Mouse (Mus musculus) ES-CJ7 (cell line): Measurements from ENCODE around the gene Amy2a1.
"Not testable (repeated sequence)": the region's sequence is repeated elsewhere in the genome, so short reads cannot be mapped to it uniquely, and the experiment has no call there.

Experiments
- DNase-seq: peaks from one replicate; pipeline ENCODE4 v3.0.0; 2011; ENCODE audit warnings: low read depth, low spot score

Gene Amy2a1

DNA sequence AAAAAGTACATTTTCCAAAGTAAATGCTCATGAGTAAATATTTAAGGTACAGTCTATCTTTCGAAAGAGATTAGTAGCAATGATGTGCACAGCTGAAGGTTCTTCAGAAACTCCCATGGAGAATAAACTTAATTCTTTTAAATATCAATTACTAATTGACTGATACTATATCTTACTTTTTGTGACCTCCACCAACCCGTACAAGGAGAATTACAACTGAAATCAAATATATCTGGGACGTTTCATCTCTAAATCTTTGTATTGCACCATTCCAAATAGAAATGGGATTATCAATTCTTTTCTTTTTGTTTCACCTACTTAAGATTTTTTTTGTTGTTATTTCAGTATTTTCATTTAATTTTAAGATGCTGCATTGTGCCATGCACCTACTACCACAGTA is at the start of gene Amy2a1:
TSS of gene Amy2a1 (minus strand) at position 101 of the 400 bp plus-strand sequence.
- not testable (repeated sequence) for DNase-seq

DNA sequence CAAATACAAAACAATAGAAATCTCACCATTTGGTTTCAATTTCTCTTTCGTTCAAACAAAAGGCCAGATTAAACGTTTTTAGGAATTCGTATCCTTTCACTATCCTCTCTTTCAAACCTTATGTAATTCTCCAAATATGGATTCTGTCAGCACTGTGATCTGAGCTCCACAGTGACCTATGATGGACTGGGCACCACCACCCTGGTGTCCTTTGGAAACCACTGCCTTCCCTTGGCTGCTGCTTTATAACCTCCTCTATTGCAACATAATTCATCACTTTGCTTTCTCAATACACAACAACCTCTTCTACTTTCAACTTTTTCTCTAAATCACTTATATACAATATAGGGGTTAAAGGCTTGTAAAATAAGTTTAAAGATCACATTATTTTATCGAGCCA is 42.4 kb upstream of the Amy2a1 start:
- no peak for DNase-seq

DNA sequence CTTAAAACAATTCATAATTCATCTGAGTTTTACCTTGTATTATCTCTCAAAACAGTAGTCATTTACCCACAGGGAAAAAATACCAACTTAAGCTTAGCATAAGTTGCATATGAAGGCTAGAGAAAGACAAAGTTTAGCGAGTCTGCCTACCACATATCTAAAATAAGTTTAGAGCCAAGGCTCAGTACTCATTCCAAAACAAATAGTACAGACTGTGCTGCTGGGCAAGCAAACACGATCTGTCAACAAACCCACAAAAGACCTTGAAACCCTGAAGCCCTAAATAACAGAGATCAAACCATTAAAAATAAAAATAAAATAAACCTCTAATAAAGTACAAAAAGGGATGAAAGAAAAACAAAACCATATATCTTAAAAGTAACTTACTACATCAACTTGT is 41.9 kb upstream of the Amy2a1 start:
- DNase-seq: no peak

DNA sequence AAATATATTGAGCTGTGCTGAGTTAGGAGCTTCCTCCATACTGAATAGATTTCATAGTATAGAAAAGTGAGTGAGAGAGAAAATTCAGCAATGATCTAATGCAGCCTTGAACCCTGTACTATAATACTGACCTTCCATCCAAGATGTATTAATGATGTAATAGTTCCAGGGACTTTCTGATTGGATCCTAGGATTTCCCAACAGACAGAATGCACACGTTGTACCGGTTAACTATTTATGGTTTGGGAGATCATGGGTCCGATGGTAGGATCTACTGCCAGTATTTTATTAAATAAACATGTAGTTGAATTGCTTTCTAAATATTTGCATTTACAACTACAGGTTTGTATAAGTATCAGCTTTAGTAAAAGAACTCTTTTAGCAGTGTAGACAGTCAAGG is 39.9 kb upstream of the Amy2a1 start:
- no peak for DNase-seq

DNA sequence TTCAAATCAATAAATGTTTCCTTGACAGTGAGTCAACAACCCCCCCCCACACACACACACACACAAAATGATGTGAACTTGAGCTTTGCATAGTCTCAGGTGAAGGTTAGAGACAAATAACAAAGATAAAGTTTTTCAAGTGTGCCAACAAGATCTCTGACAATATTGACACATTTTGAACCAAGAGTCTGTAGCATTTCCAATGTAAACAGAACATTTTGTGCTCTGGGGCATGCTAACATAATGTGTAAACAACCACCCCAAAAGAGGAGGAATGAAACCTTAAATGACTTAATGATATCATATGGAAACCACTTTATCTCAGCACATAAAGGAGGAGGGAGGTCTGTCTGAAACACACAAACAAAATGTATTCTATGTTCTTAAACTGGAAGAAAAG is 7.5 kb upstream of the Amy2a1 start:
- DNase-seq: no peak
